Mouse (Mus musculus) heart, embryonic 16.5 days (tissue): ENCODE results near the gene Olfml2b. TPM values are rescaled to one million over a fixed set of nuclear protein-coding genes. Genes with fewer than 3 reads are reported as not detected.

Experiments
- ATAC-seq: fragments of 200-750 bp; cut with Nextera tagmentation; replicated peaks from 2 replicates; pipeline ENCODE4 v1.8.0; 2017; ENCODE audit warnings: moderate number of reproducible peaks; ENCODE audit not compliant: insufficient read depth, low FRiP score; ENCODE audit errors: extremely low read depth
- H3K27ac ChIP-seq: fragments of 300-500 bp; sonication (generic); 2 replicates; pipeline ENCODE4 v1.5.1; 2014; ENCODE audit warnings: mild to moderate bottlenecking, low read length, control low read depth, moderate library complexity
- H3K27me3 ChIP-seq: fragments of 300-500 bp; sonication (generic); 2 replicates; pipeline ENCODE4 v1.6.1; 2014; ENCODE audit warnings: low read length, mixed read lengths; ENCODE audit not compliant: control insufficient read depth, insufficient read depth
- H3K36me3 ChIP-seq: fragments of 300-500 bp; sonication (generic); 2 replicates; pipeline ENCODE4 v1.6.1; 2014; ENCODE audit not compliant: control insufficient read depth, insufficient read depth
- H3K4me1 ChIP-seq: fragments of 300-500 bp; sonication (generic); 2 replicates; pipeline ENCODE4 v1.6.1; 2014; ENCODE audit warnings: low read length, mixed read lengths; ENCODE audit not compliant: control insufficient read depth, insufficient read depth
- H3K4me2 ChIP-seq: fragments of 300-500 bp; sonication (generic); 2 replicates; pipeline ENCODE4 v1.6.1; 2014; ENCODE audit warnings: low read depth, mild to moderate bottlenecking, control low read depth, low read length
- H3K4me3 ChIP-seq: fragments of 300-500 bp; sonication (generic); 2 replicates; pipeline ENCODE4 v1.5.1; 2014; ENCODE audit warnings: mild to moderate bottlenecking, control low read depth, low read length
- H3K9ac ChIP-seq: fragments of 300-500 bp; sonication (generic); 2 replicates; pipeline ENCODE4 v1.6.1; 2014; ENCODE audit warnings: low read length, control low read depth
- H3K9me3 ChIP-seq: fragments of 300-500 bp; sonication (generic); replicated peaks from 2 replicates; pipeline ENCODE4 v1.6.1; 2016; ENCODE audit warnings: low read length; ENCODE audit not compliant: control insufficient read depth
- whole genome bisulfite sequencing: fragments of 180-500 bp; shearing (Covaris S2); extraction: QIAGEN DNeasy Blood & Tissue Kit; methylation state at CpG from one replicate; pipeline ENCODE4 v1.1.7; 2014; 5-methylcytosine and 5-hydroxymethylcytosine counted together
- polyA plus RNA-seq: library from polyadenylated mRNA; unstranded; fragments of >200 nt; fragmentation: Nextera tagmentation; extraction: Ambion mirVana; gene quantifications from 2 replicates; pipeline ENCODE4 v1.2.1, GENCODE M21; 2015

Gene Olfml2b
- polyA plus RNA-seq, 1 experiment from 2014 or later = 30.2 TPM

- H3K9ac ChIP-seq = no peak overlapping the region
- no peaks in the 10 kb centered on the region for H3K9me3 ChIP-seq
- no peak overlapping the region for H3K4me3 ChIP-seq
- H3K27ac ChIP-seq = no peak overlapping the region
- 0 out of 2 replicates have a peak, but pooled peaks cover 2% of the 10 kb centered on the region for H3K36me3 ChIP-seq
- H3K27me3 ChIP-seq = no peaks in the 10 kb centered on the region
- no peak for ATAC-seq
- H3K4me2 ChIP-seq = no peak overlapping the region
- 78% methylated on average over 4 of the region's 4 CpGs for WGBS
- peaks cover 7% of the 10 kb centered on the region; the same call in 1 of the 2 replicates for H3K4me1 ChIP-seq
These were observed 61.7 kb downstream of the Olfml2b start for GRCm38 (mm10) chr1:170706046-170706445.

- no peak overlapping the region for H3K4me3 ChIP-seq
- peaks cover 7% of the 10 kb centered on the region; the same call in 1 of the 2 replicates for H3K4me1 ChIP-seq
- H3K9me3 ChIP-seq = no peaks in the 10 kb centered on the region
- H3K27me3 ChIP-seq = no peaks in the 10 kb centered on the region
- no peak overlapping the region for H3K27ac ChIP-seq
- no peak overlapping the region for H3K4me2 ChIP-seq
- no peak overlapping the region for H3K9ac ChIP-seq
- ATAC-seq = no peak
- 65% methylated on average over 3 of the region's 3 CpGs for WGBS
- H3K36me3 ChIP-seq = 0 out of 2 replicates have a peak, but pooled peaks cover 2% of the 10 kb centered on the region
These were observed 64.7 kb downstream of the Olfml2b start for GRCm38 (mm10) chr1:170709034-170709433.

- Histone ChIP-seq H3K9me3 (no peaks in the 10 kb centered on the region), H3K4me2 (no peak overlapping the region), H3K27me3 (no peaks in the 10 kb centered on the region), H3K4me1 (peaks cover 7% of the 10 kb centered on the region; the same call in 1 of the 2 replicates), H3K9ac (no peak overlapping the region), H3K27ac (no peak overlapping the region), H3K36me3 (0 out of 2 replicates have a peak, but pooled peaks cover 2% of the 10 kb centered on the region), H3K4me3 (no peak overlapping the region)
- 81% methylated on average over 8 of the region's 8 CpGs for WGBS
- no peak for ATAC-seq
These were observed 65.1 kb downstream of the Olfml2b start for GRCm38 (mm10) chr1:170709481-170709880.

DNA sequence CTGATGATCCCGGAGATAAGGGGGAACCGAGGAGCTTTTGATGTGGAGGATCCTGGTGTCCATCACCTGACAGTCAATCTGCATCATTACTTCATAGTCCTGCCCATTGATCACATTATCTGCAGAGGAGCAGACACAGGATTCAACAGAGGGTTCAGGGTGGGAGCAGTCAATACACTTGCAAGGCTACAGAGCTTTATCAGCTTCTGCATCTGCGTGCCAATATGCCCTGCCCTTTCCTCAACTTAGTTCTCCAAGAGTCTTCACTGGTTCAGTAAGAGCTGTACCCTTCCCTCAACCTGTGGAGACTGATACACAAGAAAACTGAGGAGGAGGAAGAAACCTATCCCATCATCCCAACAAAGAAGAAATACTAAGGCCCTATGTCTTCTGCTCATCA is 65.6 kb downstream of the Olfml2b start:
- no peak overlapping the region for H3K9ac ChIP-seq
- no peak overlapping the region for H3K4me3 ChIP-seq
- H3K27ac ChIP-seq = no peak overlapping the region
- H3K27me3 ChIP-seq = no peaks in the 10 kb centered on the region
- H3K4me2 ChIP-seq = no peak overlapping the region
- peaks cover 7% of the 10 kb centered on the region; the same call in 1 of the 2 replicates for H3K4me1 ChIP-seq
- ATAC-seq = no peak
- 0 out of 2 replicates have a peak, but pooled peaks cover 2% of the 10 kb centered on the region for H3K36me3 ChIP-seq
- H3K9me3 ChIP-seq = no peaks in the 10 kb centered on the region
- 76% methylated on average over 3 of the region's 3 CpGs for WGBS

DNA sequence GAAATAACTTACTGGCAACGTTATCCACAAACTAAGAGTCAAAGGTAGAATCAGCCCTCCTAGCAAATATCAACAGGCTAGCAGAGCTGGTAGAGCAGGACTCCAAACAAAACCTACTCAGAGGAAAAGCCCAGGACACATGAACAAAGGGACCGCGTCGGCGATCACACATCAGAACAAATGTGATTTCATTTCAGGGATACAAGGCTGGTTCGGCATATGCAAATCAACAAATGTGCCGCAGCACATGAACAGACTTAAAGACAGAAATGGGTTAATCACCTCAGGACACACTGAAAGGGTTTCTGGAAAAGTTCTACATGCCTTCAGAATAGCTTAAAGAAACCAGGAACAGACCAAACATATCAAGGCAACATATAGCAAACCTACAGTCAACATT is 67.4 kb downstream of the Olfml2b start:
- ATAC-seq = no peak
- Histone ChIP-seq H3K4me1 (peaks cover 7% of the 10 kb centered on the region; the same call in 1 of the 2 replicates), H3K4me2 (no peak overlapping the region), H3K27me3 (no peaks in the 10 kb centered on the region), H3K4me3 (no peak overlapping the region), H3K36me3 (0 out of 2 replicates have a peak, but pooled peaks cover 2% of the 10 kb centered on the region), H3K9me3 (no peaks in the 10 kb centered on the region), H3K9ac (no peak overlapping the region), H3K27ac (no peak overlapping the region)
- 90% methylated on average over 7 of the region's 7 CpGs for WGBS

DNA sequence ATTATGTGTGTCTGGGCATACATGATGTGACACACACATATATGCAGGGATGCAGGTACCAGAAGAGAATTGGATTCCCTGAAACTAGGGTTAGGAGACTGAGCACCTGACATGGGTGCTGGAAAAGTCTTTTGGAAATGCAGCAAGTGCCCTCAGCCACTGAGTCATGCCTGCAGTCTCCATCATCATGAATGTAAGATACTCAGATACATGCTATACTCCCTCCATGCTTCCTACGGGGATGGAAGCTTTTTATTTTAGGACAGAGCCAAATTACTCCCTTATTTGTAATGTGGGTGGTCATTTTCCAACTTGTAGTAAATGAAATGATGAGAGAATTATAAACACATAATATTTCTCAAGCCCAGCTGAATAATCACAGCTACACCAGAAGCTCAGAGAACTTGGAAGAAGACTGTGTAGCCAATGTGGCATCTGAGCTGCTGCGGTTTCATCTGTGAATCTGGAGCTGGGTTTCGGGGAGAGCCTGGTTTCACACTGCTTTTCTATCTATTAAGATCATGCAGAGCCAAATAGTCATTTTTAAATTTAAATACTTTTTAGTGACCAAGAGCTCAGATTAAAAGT is 73.0 kb downstream of the Olfml2b start:
- Histone ChIP-seq H3K4me3 (no peak overlapping the region), H3K4me2 (no peak overlapping the region), H3K27me3 (no peaks in the 10 kb centered on the region), H3K27ac (no peak overlapping the region), H3K4me1 (no peaks in the 10 kb centered on the region), H3K9me3 (no peaks in the 10 kb centered on the region), H3K9ac (no peak overlapping the region), H3K36me3 (no peaks in the 10 kb centered on the region)
- no peak for ATAC-seq
- WGBS = 83% methylated on average over 3 of the region's 3 CpGs

GRCm38 (mm10) chr1:170718133-170718810 is 73.9 kb downstream of the Olfml2b start:
- WGBS = 73% methylated on average over 8 of the region's 8 CpGs
- no peaks in the 10 kb centered on the region for H3K4me1 ChIP-seq
- no peak overlapping the region for H3K9ac ChIP-seq
- no peak for ATAC-seq
- H3K27ac ChIP-seq = no peak overlapping the region
- no peak overlapping the region for H3K4me3 ChIP-seq
- H3K9me3 ChIP-seq = no peaks in the 10 kb centered on the region
- H3K4me2 ChIP-seq = no peak overlapping the region
- H3K36me3 ChIP-seq = no peaks in the 10 kb centered on the region
- no peaks in the 10 kb centered on the region for H3K27me3 ChIP-seq

- WGBS = 67% methylated on average over 5 of the region's 5 CpGs
- no peaks in the 10 kb centered on the region for H3K27me3 ChIP-seq
- no peak overlapping the region for H3K4me3 ChIP-seq
- ATAC-seq = peak; percentile 77; the same call in 1 of the 2 replicates
- H3K4me1 ChIP-seq = no peaks in the 10 kb centered on the region
- no peak overlapping the region for H3K9ac ChIP-seq
- H3K4me2 ChIP-seq = no peak overlapping the region
- no peaks in the 10 kb centered on the region for H3K9me3 ChIP-seq
- H3K36me3 ChIP-seq = no peaks in the 10 kb centered on the region
- no peak overlapping the region for H3K27ac ChIP-seq
These were observed 77.2 kb downstream of the Olfml2b start for GRCm38 (mm10) chr1:170721560-170721959.

DNA sequence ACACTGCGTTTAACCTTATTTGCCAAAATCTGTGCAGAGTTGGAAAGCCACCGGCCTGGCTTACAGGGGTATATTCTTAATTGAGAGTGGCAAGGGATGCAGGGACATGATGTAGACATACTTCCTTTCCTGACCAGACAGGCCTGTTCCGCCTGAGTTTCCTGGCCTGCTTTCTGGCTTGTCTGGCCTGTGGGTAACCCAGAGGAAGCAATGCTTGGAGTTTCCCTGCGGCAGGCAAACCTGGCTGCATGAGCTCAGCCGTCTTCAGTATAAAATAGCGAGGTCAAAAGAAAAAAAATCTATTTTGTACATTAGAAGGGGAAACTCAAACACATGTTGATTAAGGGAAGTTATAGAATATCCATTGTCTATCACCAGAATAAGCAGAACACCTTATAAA is 84.2 kb downstream of the Olfml2b start:
- no peaks in the 10 kb centered on the region for H3K9me3 ChIP-seq
- no peak overlapping the region for H3K9ac ChIP-seq
- WGBS = 65% methylated on average over 6 of the region's 6 CpGs
- no peaks in the 10 kb centered on the region for H3K36me3 ChIP-seq
- no peaks in the 10 kb centered on the region for H3K4me1 ChIP-seq
- no peak for ATAC-seq
- no peak overlapping the region for H3K4me3 ChIP-seq
- no peak overlapping the region for H3K27ac ChIP-seq
- no peaks in the 10 kb centered on the region for H3K27me3 ChIP-seq
- no peak overlapping the region for H3K4me2 ChIP-seq
